ENCODE assay signal across 26 mouse cellular contexts in genomic region chr13:119258515-119258914, GRCm38 (mm10).
DNase-seq lines count a peak whose midpoint lies in the region; ATAC-seq and TF ChIP-seq lines count a peak whose summit lies in the region.
"Had no signal": no experiment of that assay in that cellular context is flagged by ENCODE, and none has a peak within 500 bp of the region (broad histone marks: within the 10 kb centered on the region; RNA-seq: fewer than 3 reads in every experiment).

No protein-coding gene starts in this region.

- no peaks in the 10 kb centered on the region for H3K36me3 ChIP-seq in CH12.LX (replicated peaks in 1 of 2; ENCODE audit: control insufficient read depth in 1 of 2, insufficient read depth in 1 of 2, low read length in 1 of 2)
- no peaks in the 10 kb centered on the region for H3K36me3 ChIP-seq in MEL (ENCODE audit: control insufficient read depth in 1 of 2, insufficient read depth in 2 of 2, low read length in 2 of 2)
- no peaks in the 10 kb centered on the region for H3K36me3 ChIP-seq in liver, embryonic 16.5 days (ENCODE audit: control insufficient read depth, insufficient read depth)
- H3K36me3 ChIP-seq in forebrain, embryonic 10.5 days (replicated peaks), result no peaks in the 10 kb centered on the region
- H3K36me3 ChIP-seq: heart, embryonic 12.5 days; hindbrain, embryonic 13.5 days; limb, embryonic 15.5 days; midbrain, embryonic 12.5 days; neural tube, embryonic 13.5 days had no signal

- intact Hi-C loops in heart, postnatal 25 days (cut with DNase I), result no loop called here

- peak; percentile 81 for ATAC-seq in liver, embryonic 16.5 days (ENCODE audit: low read depth)
- ATAC-seq: forebrain, embryonic 16.5 days; lung, postnatal 0 days; Patski had no signal

- DNase-seq in CH12.LX (ENCODE audit: extremely low read depth) (peak; percentile 29), MEL (ENCODE audit: low read depth, low spot score) (peak; percentile 57), liver (peak; percentile 20)
- no peak for DNase-seq in forebrain, embryonic 10.5 days (ENCODE audit: extremely low spot score, low spot score)
- DNase-seq in heart, postnatal 25 days (ENCODE audit: low spot score), result no peak
- DNase-seq in adrenal gland, adult (ENCODE audit: inconsistent age in 2 of 2, low spot score in 1 of 2), result no peak
- DNase-seq in thymus, postnatal 14 days, result no peak
- DNase-seq: adrenal gland, postnatal 25 days; cerebellum, adult 9-10 months; gastrocnemius, postnatal 14 days; heart, adult 11 months; heart, postnatal 10 days; kidney, adult 11 months; left cerebral cortex, postnatal 4 days; right cerebral cortex, postnatal 4 days had no signal

- H3K79me2 ChIP-seq in CH12.LX (replicated peaks; ENCODE audit: control insufficient read depth, extremely low read depth, insufficient read depth, poor library complexity, severe bottlenecking) (no peaks in the 10 kb centered on the region), MEL (ENCODE audit: control insufficient read depth, insufficient read depth, low read length, poor library complexity) (no peaks in the 10 kb centered on the region)

- TF ChIP-seq EP300 in CH12.LX (IDR thresholded peaks at IDR 0.05; ENCODE audit: low read length) (no peak), MEL (IDR thresholded peaks at IDR 0.05; ENCODE audit: low read depth in 1 of 2, low read length in 2 of 2) (no peak)

- H3K4me1 ChIP-seq in CH12.LX (ENCODE audit: control insufficient read depth in 1 of 2, insufficient read depth in 2 of 2), result no peaks in the 10 kb centered on the region
- no peaks in the 10 kb centered on the region for H3K4me1 ChIP-seq in MEL (ENCODE audit: control insufficient read depth in 1 of 2, insufficient read depth in 2 of 2, low read length in 2 of 2)
- H3K4me1 ChIP-seq in liver, embryonic 16.5 days (ENCODE audit: control insufficient read depth, low read depth, low read length), result no peaks in the 10 kb centered on the region
- no peaks in the 10 kb centered on the region for H3K4me1 ChIP-seq in forebrain, embryonic 10.5 days
- H3K4me1 ChIP-seq: heart, embryonic 12.5 days; hindbrain, embryonic 13.5 days; limb, embryonic 15.5 days; midbrain, embryonic 12.5 days; neural tube, embryonic 13.5 days had no signal

- TF ChIP-seq CTCF in CH12.LX (conservative IDR thresholded peaks at IDR 0.05 in 1 of 2, IDR thresholded peaks at IDR 0.05 in 1 of 2; ENCODE audit: low read depth in 2 of 2, low read length in 2 of 2), result no peak
- TF ChIP-seq CTCF in MEL (IDR thresholded peaks at IDR 0.05 in 2 of 3, conservative IDR thresholded peaks at IDR 0.05 in 1 of 3; ENCODE audit: control insufficient read depth in 1 of 3, insufficient read depth in 1 of 3, low read depth in 2 of 3, low read length in 3 of 3, poor library complexity in 1 of 3, severe bottlenecking in 1 of 3), result no peak

- dilution Hi-C loops in CH12.LX (cut with MboI; ENCODE audit: extremely low pct_ligation_motif_present, extremely low pct_unique_long_range_greater_than_20kb, low sequenced_read_pairs), result no loop called here

- H3K9me3 ChIP-seq in CH12.LX (replicated peaks; ENCODE audit: low read length) (no peaks in the 10 kb centered on the region), MEL (replicated peaks; ENCODE audit: insufficient read depth, low read length) (no peaks in the 10 kb centered on the region)
- no peaks in the 10 kb centered on the region for H3K9me3 ChIP-seq in liver, embryonic 16.5 days (replicated peaks; ENCODE audit: control insufficient read depth, low read length)
- H3K9me3 ChIP-seq in forebrain, embryonic 10.5 days, result peaks cover 4% of the 10 kb centered on the region; the same call in 1 of the 2 replicates
- H3K9me3 ChIP-seq: hindbrain, embryonic 13.5 days; limb, embryonic 15.5 days; midbrain, embryonic 12.5 days; neural tube, embryonic 13.5 days had no signal

- no peak overlapping the region for H3K4me2 ChIP-seq in CH12.LX (ENCODE audit: insufficient read depth, low read depth, poor library complexity, severe bottlenecking)
- no peak overlapping the region for H3K4me2 ChIP-seq in liver, embryonic 16.5 days (ENCODE audit: low read depth, low read length)
- H3K4me2 ChIP-seq: heart, embryonic 12.5 days; hindbrain, embryonic 13.5 days; limb, embryonic 15.5 days; midbrain, embryonic 12.5 days; neural tube, embryonic 13.5 days had no signal

- H3K27ac ChIP-seq in CH12.LX (ENCODE audit: insufficient read depth, low read depth), result no peak overlapping the region
- H3K27ac ChIP-seq in MEL (ENCODE audit: control insufficient read depth, low read depth, low read length), result no peak overlapping the region
- no peak overlapping the region for H3K27ac ChIP-seq in liver, embryonic 16.5 days (ENCODE audit: low read length)
- H3K27ac ChIP-seq in forebrain, embryonic 10.5 days, result no peak overlapping the region
- H3K27ac ChIP-seq: hindbrain, embryonic 13.5 days; kidney, postnatal 0 days; limb, embryonic 15.5 days; macrophage; midbrain, embryonic 12.5 days; neural tube, embryonic 13.5 days had no signal

- no peak overlapping the region for H3K9ac ChIP-seq in CH12.LX (ENCODE audit: insufficient read depth, low read depth)
- H3K9ac ChIP-seq in MEL (ENCODE audit: control insufficient read depth, low read depth, low read length, poor library complexity, severe bottlenecking), result no peak overlapping the region
- no peak overlapping the region for H3K9ac ChIP-seq in liver, embryonic 16.5 days (ENCODE audit: low read depth, low read length)
- H3K9ac ChIP-seq: heart, embryonic 12.5 days; hindbrain, embryonic 13.5 days; limb, embryonic 15.5 days; midbrain, embryonic 12.5 days; neural tube, embryonic 13.5 days had no signal

- H3K27me3 ChIP-seq in CH12.LX (replicated peaks), result no peaks in the 10 kb centered on the region
- H3K27me3 ChIP-seq in MEL (ENCODE audit: control insufficient read depth in 1 of 2, insufficient read depth in 2 of 2, low read length in 2 of 2), result no peaks in the 10 kb centered on the region; a peak in 2 of 4 replicates
- H3K27me3 ChIP-seq in liver, embryonic 16.5 days (ENCODE audit: control insufficient read depth, insufficient read depth, low read depth, low read length), result no peaks in the 10 kb centered on the region
- no peaks in the 10 kb centered on the region for H3K27me3 ChIP-seq in forebrain, embryonic 10.5 days (ENCODE audit: poor library complexity, severe bottlenecking)
- H3K27me3 ChIP-seq: heart, embryonic 12.5 days; hindbrain, embryonic 13.5 days; limb, embryonic 15.5 days; midbrain, embryonic 12.5 days; neural tube, embryonic 13.5 days; Patski had no signal

- in situ Hi-C loops in CH12.LX (cut with MboI; ENCODE audit: low pct_ligation_motif_present, low pct_unique_long_range_greater_than_20kb, low sequenced_read_pairs), result no loop called here

- 44% methylated on average over 9 of the region's 9 CpGs for WGBS in liver, embryonic 16.5 days (ENCODE audit: insufficient replicate concordance)
- WGBS in forebrain, embryonic 10.5 days, result 74% methylated on average over 9 of the region's 9 CpGs

- TF ChIP-seq POLR2A in CH12.LX (IDR thresholded peaks at IDR 0.05; ENCODE audit: low read depth, low read length) (no peak), MEL (IDR thresholded peaks at IDR 0.05; ENCODE audit: control insufficient read depth in 1 of 2, insufficient read depth in 1 of 2, low read depth in 1 of 2, low read length in 2 of 2, poor library complexity in 1 of 2) (no peak)

- TF ChIP-seq RAD21 in CH12.LX (IDR thresholded peaks at IDR 0.05; ENCODE audit: low read depth, low read length) (no peak), MEL (IDR thresholded peaks at IDR 0.05; ENCODE audit: low read depth, low read length) (no peak)

- H3K4me3 ChIP-seq in CH12.LX (replicated peaks in 1 of 3; ENCODE audit: low read depth in 2 of 3, low read length in 2 of 3, poor library complexity in 1 of 3) (no peak overlapping the region), MEL (ENCODE audit: control insufficient read depth in 1 of 2, insufficient read depth in 1 of 2, low read depth in 2 of 2, low read length in 2 of 2) (no peak overlapping the region)
- no peak overlapping the region for H3K4me3 ChIP-seq in liver, embryonic 16.5 days (ENCODE audit: low read depth, low read length)
- no peak overlapping the region for H3K4me3 ChIP-seq in forebrain, embryonic 10.5 days
- H3K4me3 ChIP-seq: heart, embryonic 12.5 days; hindbrain, embryonic 13.5 days; limb, embryonic 15.5 days; midbrain, embryonic 12.5 days; neural tube, embryonic 13.5 days had no signal

TF ChIP-seq in CH12.LX, 34 proteins besides CTCF, POLR2A, EP300 and RAD21 (continues in another document):
- TF ChIP-seq ZC3H11A (IDR thresholded peaks at IDR 0.05; ENCODE audit: low read depth, low read length) (no peak), NELFE (IDR thresholded peaks at IDR 0.05; ENCODE audit: low read depth, low read length) (no peak), GABPA (IDR thresholded peaks at IDR 0.05; ENCODE audit: insufficient replicate concordance, low read depth, low read length) (no peak), ELF1 (IDR thresholded peaks at IDR 0.05; ENCODE audit: low read depth, low read length) (no peak), NRF1 (IDR thresholded peaks at IDR 0.05; ENCODE audit: low read depth, low read length) (no peak), JUN (IDR thresholded peaks at IDR 0.05; ENCODE audit: insufficient read depth, low read depth, low read length) (no peak), MYC (IDR thresholded peaks at IDR 0.05; ENCODE audit: low read depth, low read length) (no peak), MAFK (IDR thresholded peaks at IDR 0.05; ENCODE audit: insufficient replicate concordance, low read length) (no peak), HCFC1 (IDR thresholded peaks at IDR 0.05; ENCODE audit: low read depth, low read length) (no peak), MAZ (IDR thresholded peaks at IDR 0.05; ENCODE audit: low read depth, low read length) (no peak), TBP (conservative IDR thresholded peaks at IDR 0.05; ENCODE audit: low read depth, low read length) (no peak)

TF ChIP-seq in MEL, 35 proteins besides CTCF, POLR2A, EP300 and RAD21:
- TF ChIP-seq TAL1 (IDR thresholded peaks at IDR 0.05; ENCODE audit: low read length) (no peak), ZC3H11A (IDR thresholded peaks at IDR 0.05; ENCODE audit: low read depth, low read length) (no peak), ZNF384 (IDR thresholded peaks at IDR 0.05; ENCODE audit: low read depth, low read length) (no peak), NRF1 (IDR thresholded peaks at IDR 0.05; ENCODE audit: insufficient read depth, low read depth, low read length, poor library complexity, severe bottlenecking) (no peak), MYC (IDR thresholded peaks at IDR 0.05; ENCODE audit: low read depth, low read length) (no peak), E2F4 (IDR thresholded peaks at IDR 0.05; ENCODE audit: borderline replicate concordance, low read depth, low read length) (no peak)

Comparison
In these comparisons a context has a peak if more than half of its experiments do, and no peak if none do; other contexts are left out.
1. DNase-seq: peak in CH12.LX (single experiment), MEL (single experiment) and liver (single experiment); none in forebrain, embryonic 10.5 days (single experiment), heart, postnatal 25 days (single experiment), adrenal gland, adult (0 of 2) and thymus, postnatal 14 days (single experiment).